Mouse (Mus musculus): ENCODE results near the gene Pclo. TPM values are rescaled to one million over a fixed set of nuclear protein-coding genes. Genes with fewer than 3 reads are reported as not detected.
"Not testable (repeated sequence)": the region's sequence is repeated elsewhere in the genome, so short reads cannot be mapped to it uniquely, and the experiment has no call there.

Pclo gene
- under 1 TPM; 0.15 to 0.29 TPM for total RNA-seq (2021)
- long read RNA-seq, experiment 1, partial matches to known transcripts, result 0 of 1 reads
- long read RNA-seq, experiment 1, other reads (novel, unspliced or antisense), result 1 of 1 reads
- long read RNA-seq, experiment 2, result 0 reads

- peak; percentile 38 for DNase-seq
Measured at GRCm38 (mm10) chr5:14514631-14515523, at the start of gene Pclo. TSS of gene Pclo (plus strand) at chr5:14514918.

GRCm38 (mm10) chr5:14494431-14494830, 20.3 kb upstream of the Pclo start:
- not testable (repeated sequence) for DNase-seq

DNA sequence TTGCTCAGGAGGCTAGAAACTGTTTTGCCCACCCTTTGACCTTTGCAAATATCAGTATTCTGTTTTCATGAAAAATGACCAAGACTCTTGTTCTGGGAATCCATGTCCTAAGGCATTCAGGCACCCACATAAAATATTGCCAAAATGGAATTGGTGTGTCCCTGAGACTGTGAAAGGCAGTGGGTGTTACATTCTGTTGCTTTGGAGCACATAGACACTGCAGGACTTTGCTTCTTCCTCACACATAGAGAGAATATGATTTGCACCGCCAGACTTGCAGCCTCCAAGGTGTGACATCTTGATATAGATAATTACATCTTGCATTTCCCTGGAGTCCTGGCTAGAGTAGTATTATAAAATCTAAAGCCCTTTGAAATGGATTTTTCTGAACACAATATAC, 6.2 kb upstream of the Pclo start:
- DNase-seq, result no peak

DNA sequence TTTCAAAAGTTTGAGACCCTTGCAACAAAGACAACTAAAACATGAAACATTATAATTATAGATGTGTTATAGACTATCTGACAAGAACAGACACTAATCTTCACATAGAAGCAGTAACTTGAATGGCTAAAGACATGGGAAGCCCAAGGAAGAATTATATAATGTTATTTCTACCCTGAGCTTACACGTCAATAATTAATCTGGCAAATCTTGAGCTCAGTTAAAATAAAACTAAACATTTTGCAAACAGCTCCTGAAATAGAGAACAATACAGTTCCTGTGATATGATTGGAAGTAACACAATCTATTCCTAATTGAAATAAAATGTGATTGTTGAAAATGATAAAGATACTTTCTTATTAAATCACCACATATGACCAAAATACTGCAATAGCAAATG, 5.1 kb upstream of the Pclo start:
- DNase-seq, result no peak

DNA sequence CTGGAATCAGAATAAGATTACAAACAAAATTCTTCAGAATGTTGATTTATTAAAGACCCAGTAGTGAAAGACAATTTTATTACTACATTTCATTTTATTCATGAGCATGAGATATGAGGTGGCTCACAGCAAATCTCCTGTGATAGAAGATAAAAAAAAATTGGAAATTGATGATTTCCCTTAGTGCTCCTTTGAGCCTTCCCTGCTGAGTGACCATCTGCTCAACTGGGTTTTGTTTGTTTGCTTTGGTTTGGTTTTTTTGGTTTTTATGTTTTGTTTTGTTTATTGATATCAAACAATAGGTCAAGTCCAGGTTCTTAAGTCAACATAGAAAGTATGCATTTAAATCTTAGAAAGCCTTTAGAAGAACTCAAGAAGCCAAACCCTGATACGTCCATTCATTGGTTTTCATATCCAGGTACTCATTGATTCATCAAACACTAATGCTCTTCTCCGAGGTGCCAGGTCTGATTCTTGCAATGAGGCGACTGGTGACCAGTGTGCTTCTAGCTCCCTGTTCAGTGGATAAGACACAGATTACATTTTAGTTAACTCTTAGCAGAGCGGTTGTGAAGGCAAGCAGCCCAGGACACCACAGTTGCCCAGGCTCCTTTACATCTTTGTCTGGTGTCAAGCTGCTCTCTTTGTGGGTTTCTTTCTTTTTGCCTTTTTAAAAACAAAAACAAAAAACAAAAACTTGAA, 3.6 kb downstream of the Pclo start:
- DNase-seq, result no peak

DNA sequence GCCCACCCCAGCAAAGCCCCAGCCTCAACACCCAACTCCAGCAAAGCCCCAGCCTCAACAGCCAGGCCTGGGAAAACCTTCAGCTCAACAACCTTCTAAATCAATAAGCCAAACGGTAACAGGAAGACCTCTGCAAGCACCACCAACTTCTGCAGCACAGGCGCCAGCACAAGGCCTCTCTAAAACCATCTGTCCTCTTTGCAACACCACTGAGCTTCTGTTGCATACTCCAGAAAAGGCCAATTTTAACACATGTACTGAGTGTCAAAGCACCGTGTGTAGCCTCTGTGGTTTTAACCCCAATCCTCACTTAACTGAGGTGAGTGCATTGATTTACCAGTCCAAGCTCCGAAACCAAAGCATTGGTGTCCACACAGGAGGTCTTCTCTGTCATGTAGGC, 7.3 kb downstream of the Pclo start:
- DNase-seq, result no peak

- no peak for DNase-seq
Measured at GRCm38 (mm10) chr5:14526038-14526437, 11.3 kb downstream of the Pclo start.

DNA sequence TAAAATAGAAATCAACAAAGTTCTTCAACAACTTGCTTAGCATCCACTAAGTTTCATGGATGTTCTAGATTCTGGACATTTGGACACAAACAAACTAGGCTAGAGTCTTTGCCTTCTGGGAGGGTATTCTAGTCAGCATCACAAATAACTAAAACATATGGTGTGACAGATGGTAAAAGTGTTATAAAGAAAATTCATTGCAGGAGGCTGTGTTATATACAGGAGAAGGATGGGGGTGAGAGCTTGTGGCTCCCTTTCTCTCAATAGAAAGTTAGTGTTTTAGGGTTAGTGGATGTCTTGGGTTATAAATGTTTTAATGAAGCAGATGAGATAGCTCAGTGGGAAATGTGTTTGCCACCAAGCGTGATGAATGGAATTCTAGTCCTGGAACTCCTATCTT, 13.1 kb downstream of the Pclo start:
- no peak for DNase-seq

GRCm38 (mm10) chr5:14531906-14532305, 17.2 kb downstream of the Pclo start:
- DNase-seq, result no peak

DNA sequence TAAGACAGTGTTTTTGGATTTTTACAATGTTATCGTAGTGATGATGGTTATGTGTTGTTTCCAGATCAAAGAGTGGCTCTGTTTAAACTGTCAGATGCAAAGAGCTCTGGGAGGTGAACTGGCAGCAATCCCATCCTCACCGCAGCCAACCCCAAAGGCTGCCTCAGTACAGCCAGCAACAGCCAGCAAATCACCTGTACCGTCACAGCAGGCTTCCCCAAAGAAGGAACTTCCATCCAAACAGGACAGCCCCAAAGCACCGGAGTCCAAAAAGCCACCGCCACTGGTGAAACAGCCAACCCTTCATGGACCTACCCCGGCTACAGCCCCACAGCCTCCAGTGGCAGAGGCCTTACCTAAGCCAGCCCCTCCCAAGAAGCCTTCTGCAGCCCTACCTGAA, 24.6 kb downstream of the Pclo start:
- DNase-seq, result no peak

GRCm38 (mm10) chr5:14539961-14540627, 25.4 kb downstream of the Pclo start:
- no peak for DNase-seq

GRCm38 (mm10) chr5:14575626-14576025, 60.9 kb downstream of the Pclo start:
- no peak for DNase-seq

DNA sequence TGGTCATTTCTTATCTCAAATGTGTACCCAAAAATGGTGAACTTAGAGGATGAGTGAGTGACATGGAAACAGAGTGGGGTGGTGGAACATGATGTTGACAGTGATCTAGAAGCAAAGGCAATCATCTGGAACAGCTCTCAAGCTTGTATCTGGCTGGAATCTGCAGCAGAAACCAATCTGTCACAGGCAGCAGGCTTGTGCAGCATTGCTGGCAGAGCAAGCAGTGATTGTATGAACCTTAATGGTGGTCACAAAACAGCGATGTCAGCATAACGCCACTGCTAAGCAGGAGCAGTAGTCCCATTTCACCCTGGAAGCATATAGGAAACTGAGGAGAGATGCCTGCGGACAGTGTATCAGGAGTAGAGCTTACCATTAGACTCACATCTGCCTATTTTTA, 76.8 kb downstream of the Pclo start:
- no peak for DNase-seq

DNA sequence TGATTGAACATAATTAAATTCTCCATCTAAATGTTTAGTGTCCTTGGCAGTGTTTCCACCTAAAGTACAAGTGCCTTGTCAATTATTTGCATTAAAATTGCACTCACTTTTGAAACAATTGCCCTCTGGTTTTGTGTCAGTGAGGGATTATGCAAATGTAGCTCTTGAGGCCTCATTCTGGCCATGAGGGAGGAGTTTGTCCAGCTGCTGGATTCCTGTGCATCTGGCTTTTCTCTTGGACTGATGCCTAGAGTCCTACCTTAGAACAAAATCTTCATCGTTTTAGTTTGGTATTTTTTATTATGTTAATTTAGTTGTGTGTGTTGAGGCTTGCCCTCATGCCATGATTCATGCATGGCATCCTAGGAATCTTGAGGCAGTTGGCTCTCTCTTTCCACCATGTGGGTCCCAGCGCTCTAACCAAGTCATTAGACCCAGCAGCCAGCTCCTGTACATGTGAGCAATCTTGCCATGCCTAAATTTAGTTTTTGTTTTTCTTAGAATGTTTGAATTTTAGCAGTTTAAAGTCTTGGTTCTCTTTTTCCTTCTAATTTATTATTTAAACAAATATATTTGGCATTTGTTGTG, 80.8 kb downstream of the Pclo start:
- no peak for DNase-seq

DNA sequence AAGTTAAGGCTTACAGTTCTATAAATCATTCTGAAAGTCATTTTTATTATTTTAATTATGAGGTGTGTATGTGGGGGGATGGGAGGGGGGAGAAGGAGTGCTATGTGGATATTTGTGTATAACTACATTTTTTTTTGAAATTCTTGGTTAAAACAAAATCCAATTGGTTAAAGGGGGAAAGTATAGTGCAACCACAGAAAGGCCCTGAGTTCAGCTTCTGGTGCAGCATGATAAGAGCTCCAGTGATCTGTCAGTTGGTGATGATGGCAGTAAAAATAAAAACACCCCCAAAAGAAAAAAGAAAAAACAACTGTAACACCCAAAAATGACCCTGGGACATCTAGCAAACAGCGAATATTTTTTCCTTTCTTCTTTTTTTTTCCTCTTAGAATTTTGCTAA, 93.6 kb downstream of the Pclo start:
- no peak for DNase-seq

DNA sequence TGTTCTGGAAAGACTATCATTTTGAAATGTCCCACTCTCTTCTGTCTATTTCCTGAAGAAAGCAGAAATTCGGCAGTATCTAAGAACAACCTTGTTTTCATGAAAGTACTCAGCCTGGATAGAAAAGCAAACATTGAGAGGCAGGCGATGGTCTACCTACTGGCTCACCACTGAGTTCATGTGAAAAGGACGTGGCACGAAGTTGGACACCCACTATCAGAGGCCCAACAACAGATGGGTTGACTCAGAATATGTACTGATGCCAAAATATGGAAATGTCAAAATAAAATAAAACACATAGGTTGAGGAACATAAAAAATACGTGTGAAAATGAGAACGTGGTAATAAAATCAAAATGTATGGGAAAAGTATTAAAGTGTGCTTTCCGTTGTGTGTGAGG, 106.4 kb downstream of the Pclo start:
- no peak for DNase-seq

DNA sequence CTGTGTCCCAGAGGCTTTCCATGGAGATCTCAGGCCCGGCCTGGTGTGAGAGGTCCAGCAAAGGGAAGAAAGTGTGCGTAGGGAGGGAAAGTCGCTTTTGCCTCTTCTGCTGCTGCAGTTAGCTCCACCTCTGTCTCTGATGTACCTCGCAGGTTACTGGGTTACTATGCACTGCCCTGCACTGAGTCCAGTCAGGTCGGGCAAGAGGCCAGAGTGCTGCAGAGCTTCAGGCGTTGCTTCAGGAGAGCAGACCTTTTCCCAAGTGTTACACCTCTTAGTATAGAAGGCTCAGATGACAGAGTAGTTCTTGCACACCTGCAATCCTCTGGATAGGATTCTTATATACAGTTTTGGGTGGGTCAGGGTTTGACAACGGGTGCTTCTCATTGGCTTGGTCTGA, 108.6 kb downstream of the Pclo start:
- no peak for DNase-seq

- DNase-seq, result no peak
Measured at GRCm38 (mm10) chr5:14641260-14641659, 126.5 kb downstream of the Pclo start.

DNA sequence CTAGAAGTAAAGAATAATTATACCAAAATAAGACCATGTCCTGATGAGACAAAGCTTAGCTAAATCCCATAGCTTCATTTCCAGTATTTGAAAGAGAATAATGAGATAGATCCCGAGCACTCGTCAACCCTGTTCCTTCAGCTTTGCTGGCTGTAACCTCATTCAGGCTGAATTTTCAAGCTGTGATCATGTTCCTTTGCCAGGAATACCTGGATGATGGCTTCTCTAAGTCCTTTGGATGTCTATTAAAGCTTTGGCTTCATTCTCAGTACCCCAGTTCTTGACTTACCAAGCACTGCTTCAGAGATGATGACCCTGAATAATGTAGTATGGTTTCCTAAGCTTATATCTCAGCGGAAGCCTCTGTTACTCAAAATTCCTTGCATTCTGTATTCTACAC, 131.1 kb downstream of the Pclo start:
- DNase-seq, result no peak

GRCm38 (mm10) chr5:14660637-14661036, 145.9 kb downstream of the Pclo start:
- DNase-seq, result no peak

DNA sequence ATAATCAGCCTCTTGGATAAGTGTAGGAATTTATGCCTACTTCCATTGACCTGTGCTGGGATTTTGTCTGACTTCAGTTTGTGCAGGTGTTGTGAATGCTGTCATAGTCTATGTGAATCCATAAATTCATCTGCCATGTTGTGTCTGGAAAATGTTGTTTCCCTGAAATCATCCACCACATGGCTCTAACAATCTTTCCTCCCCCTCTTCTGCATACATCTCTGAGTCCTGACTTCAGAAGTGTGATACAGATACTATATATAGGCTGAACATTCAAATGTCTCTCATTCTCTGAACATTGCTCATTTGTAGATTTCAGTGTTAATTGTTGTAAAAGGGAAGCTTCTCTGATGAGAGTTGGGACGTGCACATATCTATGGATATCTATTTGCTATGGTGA, 147.5 kb downstream of the Pclo start:
- no peak for DNase-seq

- no peak for DNase-seq
Measured at GRCm38 (mm10) chr5:14662603-14663002, 147.9 kb downstream of the Pclo start.

Measured in gastrocnemius, postnatal 25 days (tissue).